Mouse (Mus musculus) frontal cortex, postnatal 25 days (tissue): Measurements from ENCODE around the gene Olfr135.

Experiments
- DNase-seq, 2 experiments: peaks; one replicate each; pipeline ENCODE4 v3.0.0; 2022; ENCODE audit warnings: low spot score in 2 of 2

Gene Olfr135

GRCm38 (mm10) chr17:38204035-38204434 is at the start of gene Olfr135:
Olfr135 (plus strand) TSS chr17:38204335.
- DNase-seq = no peak

GRCm38 (mm10) chr17:38171088-38171487 is 33.0 kb upstream of the Olfr135 start, which contains the start of gene Olfr134:
Olfr134 (plus strand) TSS chr17:38171388.
- no peak for DNase-seq
